Mouse (Mus musculus) midbrain, embryonic 13.5 days (tissue): ENCODE measurements at regions not wholly inside any gene's neighbourhood (a gene's known extent, or its start where the extent isn't known, plus 50 kb on each side); places are given as distances from the start of the nearest gene placed in this dataset.

Experiments
- ATAC-seq: fragments of 200-750 bp; cut with Nextera tagmentation; 2 replicates; pipeline ENCODE4 v1.8.0; 2017; ENCODE audit warnings: mild to moderate bottlenecking, moderate TSS enrichment, moderate library complexity
- H3K27ac ChIP-seq: fragments of 300-500 bp; sonication (generic); 2 replicates; pipeline ENCODE4 v1.5.1; 2015; ENCODE audit warnings: inconsistent platforms, mild to moderate bottlenecking, moderate library complexity
- H3K27me3 ChIP-seq: fragments of 300-500 bp; sonication (generic); 2 replicates; pipeline ENCODE4 v1.6.1; 2015; ENCODE audit warnings: mild to moderate bottlenecking, inconsistent platforms
- H3K36me3 ChIP-seq: fragments of 300-500 bp; sonication (generic); 2 replicates; pipeline ENCODE4 v1.6.1; 2015; ENCODE audit warnings: mild to moderate bottlenecking, inconsistent platforms
- H3K4me1 ChIP-seq: fragments of 300-500 bp; sonication (generic); replicated peaks from 2 replicates; pipeline ENCODE4 v1.6.1; 2015; ENCODE audit warnings: inconsistent platforms
- H3K4me2 ChIP-seq: fragments of 300-500 bp; sonication (generic); replicated peaks from 2 replicates; pipeline ENCODE4 v1.6.1; 2015; ENCODE audit warnings: moderate library complexity, mild to moderate bottlenecking, inconsistent platforms
- H3K4me3 ChIP-seq: fragments of 300-500 bp; sonication (generic); replicated peaks from 2 replicates; pipeline ENCODE4 v1.5.1; 2015; ENCODE audit warnings: mild to moderate bottlenecking, inconsistent platforms
- H3K9ac ChIP-seq: fragments of 300-500 bp; sonication (generic); replicated peaks from 2 replicates; pipeline ENCODE4 v1.6.1; 2015; ENCODE audit warnings: mild to moderate bottlenecking, inconsistent platforms
- H3K9me3 ChIP-seq: fragments of 300-500 bp; sonication (generic); 2 replicates; pipeline ENCODE4 v1.6.1; 2016; ENCODE audit warnings: mild to moderate bottlenecking, inconsistent platforms
- WGBS: fragments of 180-500 bp; shearing (Covaris S2); methylation state at CpG from one replicate; pipeline ENCODE4 v1.1.7; 2015; 5-methylcytosine and 5-hydroxymethylcytosine counted together

GRCm38 (mm10) chr4:97037693-97038348 is 145.1 kb downstream of the Gm10192 start:
- H3K27ac ChIP-seq, result no peak overlapping the region
- no peak overlapping the region for H3K9ac ChIP-seq
- no peak overlapping the region for H3K4me2 ChIP-seq
- no peaks in the 10 kb centered on the region for H3K9me3 ChIP-seq
- H3K36me3 ChIP-seq, result no peaks in the 10 kb centered on the region
- 46% methylated on average over 2 of the region's 2 CpGs for WGBS
- no peak overlapping the region for H3K4me3 ChIP-seq
- ATAC-seq, result peak; percentile 69
- no peaks in the 10 kb centered on the region for H3K27me3 ChIP-seq
- H3K4me1 ChIP-seq, result no peaks in the 10 kb centered on the region

GRCm38 (mm10) chr4:97028938-97029337 is 154.0 kb downstream of the Gm10192 start:
- no peaks in the 10 kb centered on the region for H3K4me1 ChIP-seq
- H3K9me3 ChIP-seq, result no peaks in the 10 kb centered on the region
- no peak for ATAC-seq
- no peak overlapping the region for H3K27ac ChIP-seq
- no peaks in the 10 kb centered on the region for H3K27me3 ChIP-seq
- no peaks in the 10 kb centered on the region for H3K36me3 ChIP-seq
- no peak overlapping the region for H3K4me3 ChIP-seq
- no peak overlapping the region for H3K9ac ChIP-seq
- no peak overlapping the region for H3K4me2 ChIP-seq

GRCm38 (mm10) chr4:97025446-97026040 is 157.4 kb downstream of the Gm10192 start:
- H3K9ac ChIP-seq, result no peak overlapping the region
- no peaks in the 10 kb centered on the region for H3K27me3 ChIP-seq
- no peaks in the 10 kb centered on the region for H3K9me3 ChIP-seq
- 85% methylated on average over 4 of the region's 4 CpGs for WGBS
- H3K4me1 ChIP-seq, result no peaks in the 10 kb centered on the region; the same call in 1 of the 2 replicates
- no peak overlapping the region for H3K4me2 ChIP-seq
- no peak overlapping the region for H3K4me3 ChIP-seq
- H3K27ac ChIP-seq, result no peak overlapping the region
- no peak for ATAC-seq
- no peaks in the 10 kb centered on the region for H3K36me3 ChIP-seq

GRCm38 (mm10) chr4:97001321-97001720 is 181.6 kb downstream of the Gm10192 start:
- H3K4me1 ChIP-seq, result no peaks in the 10 kb centered on the region
- no peak for ATAC-seq
- H3K4me2 ChIP-seq, result no peak overlapping the region
- H3K36me3 ChIP-seq, result no peaks in the 10 kb centered on the region
- H3K9me3 ChIP-seq, result no peaks in the 10 kb centered on the region
- no peak overlapping the region for H3K9ac ChIP-seq
- no peak overlapping the region for H3K27ac ChIP-seq
- H3K4me3 ChIP-seq, result no peak overlapping the region
- no peaks in the 10 kb centered on the region for H3K27me3 ChIP-seq

GRCm38 (mm10) chr4:96980311-96980710 is 195.3 kb upstream of the Gm12695 start:
- Histone ChIP-seq H3K4me2 (no peak overlapping the region), H3K4me3 (no peak overlapping the region), H3K27ac (no peak overlapping the region), H3K27me3 (no peaks in the 10 kb centered on the region), H3K9ac (no peak overlapping the region), H3K36me3 (no peaks in the 10 kb centered on the region), H3K9me3 (no peaks in the 10 kb centered on the region), H3K4me1 (no peaks in the 10 kb centered on the region)
- ATAC-seq, result no peak
- WGBS, result 83% methylated on average over 2 of the region's 2 CpGs

- no peaks in the 10 kb centered on the region for H3K27me3 ChIP-seq
- H3K9ac ChIP-seq, result no peak overlapping the region
- H3K4me1 ChIP-seq, result no peaks in the 10 kb centered on the region
- no peaks in the 10 kb centered on the region for H3K36me3 ChIP-seq
- no peaks in the 10 kb centered on the region for H3K9me3 ChIP-seq
- H3K4me2 ChIP-seq, result no peak overlapping the region
- WGBS, result 87% methylated on average over 3 of the region's 3 CpGs
- H3K27ac ChIP-seq, result no peak overlapping the region
- ATAC-seq, result no peak
- H3K4me3 ChIP-seq, result no peak overlapping the region
Observed at GRCm38 (mm10) chr4:96979876-96980275, 194.9 kb upstream of the Gm12695 start.

- ATAC-seq, result no peak
Observed at GRCm38 (mm10) chr4:96974935-96975334, 189.9 kb upstream of the Gm12695 start.

GRCm38 (mm10) chr4:96973804-96974203 is 188.8 kb upstream of the Gm12695 start:
- no peaks in the 10 kb centered on the region for H3K36me3 ChIP-seq
- H3K4me2 ChIP-seq, result no peak overlapping the region
- no peaks in the 10 kb centered on the region for H3K9me3 ChIP-seq
- WGBS, result 62% methylated on average over 1 of the region's 1 CpGs
- no peaks in the 10 kb centered on the region for H3K4me1 ChIP-seq
- ATAC-seq, result no peak
- H3K27me3 ChIP-seq, result no peaks in the 10 kb centered on the region
- H3K27ac ChIP-seq, result no peak overlapping the region
- no peak overlapping the region for H3K4me3 ChIP-seq
- no peak overlapping the region for H3K9ac ChIP-seq

More at GRCm38 (mm10) chr4:96974935-96975334, 189.9 kb upstream of the Gm12695 start:
- no peak overlapping the region for H3K27ac ChIP-seq
- H3K4me3 ChIP-seq, result no peak overlapping the region
- no peaks in the 10 kb centered on the region for H3K9me3 ChIP-seq
- H3K27me3 ChIP-seq, result no peaks in the 10 kb centered on the region
- no peaks in the 10 kb centered on the region for H3K4me1 ChIP-seq
- no peaks in the 10 kb centered on the region for H3K36me3 ChIP-seq
- H3K4me2 ChIP-seq, result no peak overlapping the region
- 67% methylated on average over 3 of the region's 3 CpGs for WGBS
- no peak overlapping the region for H3K9ac ChIP-seq

- no peak overlapping the region for H3K4me2 ChIP-seq
- no peaks in the 10 kb centered on the region for H3K4me1 ChIP-seq
- no peak overlapping the region for H3K4me3 ChIP-seq
- 75% methylated on average over 5 of the region's 5 CpGs for WGBS
- H3K9ac ChIP-seq, result no peak overlapping the region
- H3K9me3 ChIP-seq, result no peaks in the 10 kb centered on the region
- H3K27me3 ChIP-seq, result no peaks in the 10 kb centered on the region
- no peak overlapping the region for H3K27ac ChIP-seq
- no peaks in the 10 kb centered on the region for H3K36me3 ChIP-seq
- no peak for ATAC-seq
Observed at GRCm38 (mm10) chr4:96969199-96969598, 184.2 kb upstream of the Gm12695 start.

GRCm38 (mm10) chr4:96968545-96969164 is 183.7 kb upstream of the Gm12695 start:
- 68% methylated on average over 10 of the region's 10 CpGs for WGBS
- peak; percentile 86 for ATAC-seq
- Histone ChIP-seq H3K27ac (no peak overlapping the region), H3K9me3 (no peaks in the 10 kb centered on the region), H3K4me1 (no peaks in the 10 kb centered on the region), H3K4me2 (no peak overlapping the region), H3K36me3 (no peaks in the 10 kb centered on the region), H3K4me3 (no peak overlapping the region), H3K9ac (no peak overlapping the region), H3K27me3 (no peaks in the 10 kb centered on the region)
